Mouse (Mus musculus) thymus, postnatal 0 days (tissue): ENCODE results near the gene Ndufaf3. TPM values are rescaled to one million over a fixed set of nuclear protein-coding genes. Genes with fewer than 3 reads are reported as not detected.
A peak's percentile ranks its signal among the peaks of the same experiment; 100 is the strongest.
"Not testable (repeated sequence)": the region's sequence is repeated elsewhere in the genome, so short reads cannot be mapped to it uniquely, and the experiment has no call there.

Experiments
- DNase-seq: peaks from one replicate; pipeline ENCODE4 v3.0.0-alpha.2; 2015; ENCODE audit warnings: low spot score
- polyA plus RNA-seq: library from polyadenylated mRNA; unstranded; fragments of >200 nt; fragmentation: Nextera tagmentation; extraction: Ambion mirVana; gene quantifications from 2 replicates; pipeline ENCODE4 v1.2.1, GENCODE M21; 2015

Ndufaf3 gene
- 96.1 and 101 TPM in 2 replicates for polyA plus RNA-seq

- DNase-seq, result peak; percentile 94
Measured at GRCm38 (mm10) chr9:108566815-108567776, at the start of gene Ndufaf3. Ndufaf3 (minus strand) TSS chr9:108567434.

GRCm38 (mm10) chr9:108611488-108611887, 44.3 kb upstream of the Ndufaf3 start:
- DNase-seq, result no peak

GRCm38 (mm10) chr9:108608889-108609288, 41.7 kb upstream of the Ndufaf3 start:
- no peak for DNase-seq

GRCm38 (mm10) chr9:108607929-108608328, 40.7 kb upstream of the Ndufaf3 start:
- DNase-seq, result not testable (repeated sequence)

GRCm38 (mm10) chr9:108601986-108602385, 34.8 kb upstream of the Ndufaf3 start:
- no peak for DNase-seq

- DNase-seq, result no peak
Measured at GRCm38 (mm10) chr9:108600011-108600410, 32.8 kb upstream of the Ndufaf3 start.

- peak; percentile 95 for DNase-seq
Measured at GRCm38 (mm10) chr9:108599021-108599566, 31.9 kb upstream of the Ndufaf3 start.

GRCm38 (mm10) chr9:108596998-108597764, 29.9 kb upstream of the Ndufaf3 start, which contains the start of gene P4htm:
P4htm (minus strand) TSS chr9:108597667.
- DNase-seq, result peak; percentile 60

- DNase-seq, result no peak
Measured at GRCm38 (mm10) chr9:108594354-108594753, 27.1 kb upstream of the Ndufaf3 start.

- DNase-seq, result no peak
Measured at GRCm38 (mm10) chr9:108591462-108591861, 24.2 kb upstream of the Ndufaf3 start.

GRCm38 (mm10) chr9:108589229-108589628, 22.0 kb upstream of the Ndufaf3 start:
- DNase-seq, result peak; percentile 61

GRCm38 (mm10) chr9:108587571-108588180, 20.4 kb upstream of the Ndufaf3 start:
- DNase-seq, result no peak

GRCm38 (mm10) chr9:108579344-108579690, 12.1 kb upstream of the Ndufaf3 start:
- no peak for DNase-seq

GRCm38 (mm10) chr9:108578545-108579343, 11.5 kb upstream of the Ndufaf3 start, which contains the start of gene Wdr6:
Wdr6 (minus strand) TSS chr9:108578739.
- DNase-seq, result peak; percentile 95

GRCm38 (mm10) chr9:108577934-108578544, 10.8 kb upstream of the Ndufaf3 start:
- DNase-seq, result peak; percentile 43

- DNase-seq, result no peak
Measured at GRCm38 (mm10) chr9:108577025-108577424, 9.8 kb upstream of the Ndufaf3 start.

- DNase-seq, result no peak
Measured at GRCm38 (mm10) chr9:108575321-108576297, 8.4 kb upstream of the Ndufaf3 start.

- no peak for DNase-seq
Measured at GRCm38 (mm10) chr9:108574921-108575320, 7.7 kb upstream of the Ndufaf3 start.
